Mouse (Mus musculus) ES-CJ7 (cell line): Measurements from ENCODE around the gene Apod.
A peak's percentile ranks its signal among the peaks of the same experiment; 100 is the strongest.

Experiments used
- DNase-seq: peaks from one replicate; pipeline ENCODE4 v3.0.0; 2011; ENCODE audit warnings: low read depth, low spot score

The Apod gene

DNA sequence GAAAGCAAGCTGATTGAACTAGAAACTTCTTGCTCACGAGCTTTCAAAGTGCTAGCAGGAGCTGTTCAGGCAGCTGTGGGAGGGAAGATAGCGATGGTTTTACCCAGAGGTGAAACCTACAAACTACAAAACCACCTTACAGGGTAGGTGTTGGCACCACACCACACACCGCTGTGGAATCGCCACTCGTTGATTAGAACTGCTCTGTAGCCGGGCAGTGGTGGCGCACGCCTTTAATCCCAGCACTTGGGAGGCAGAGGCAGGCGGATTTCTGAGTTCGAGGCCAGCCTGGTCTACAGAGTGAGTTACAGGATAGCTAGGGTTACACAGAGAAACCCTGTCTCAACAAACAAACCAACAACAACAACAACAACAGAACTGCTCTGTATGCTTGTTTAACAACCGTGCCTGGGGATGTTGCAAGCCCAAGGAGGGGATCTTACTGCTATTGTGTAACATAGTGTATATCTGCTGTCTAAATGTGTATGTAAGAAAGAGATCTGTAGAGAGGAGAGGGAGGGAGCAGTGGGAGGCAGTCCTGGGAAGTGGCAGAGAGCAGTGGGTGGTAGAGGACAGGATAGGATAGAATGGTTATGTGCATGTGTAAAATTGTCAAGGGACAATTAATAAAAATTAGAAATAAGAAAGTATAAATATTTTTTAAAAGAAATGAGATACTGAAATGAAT is 27.7 kb downstream of the Apod start:
- no peak for DNase-seq

DNA sequence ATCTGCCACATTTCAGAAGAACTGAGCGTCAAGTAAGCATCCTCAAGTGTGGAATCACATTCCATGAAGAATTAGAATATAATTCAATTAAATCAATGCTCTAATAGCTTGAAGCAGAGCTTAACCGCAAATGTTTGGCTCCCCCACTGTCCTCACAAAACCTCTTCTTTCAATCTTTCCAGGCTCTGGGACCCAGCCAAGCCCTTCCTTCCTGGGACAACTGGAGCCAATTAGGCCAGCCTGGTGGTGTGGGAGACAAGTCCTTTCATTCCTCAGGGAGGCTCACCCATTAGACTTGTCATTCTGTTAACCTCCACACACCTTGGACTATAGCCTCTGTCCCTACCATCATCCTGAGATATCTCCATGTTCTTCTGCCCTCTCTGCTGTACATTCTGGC is 32.6 kb downstream of the Apod start:
- DNase-seq, result no peak

DNA sequence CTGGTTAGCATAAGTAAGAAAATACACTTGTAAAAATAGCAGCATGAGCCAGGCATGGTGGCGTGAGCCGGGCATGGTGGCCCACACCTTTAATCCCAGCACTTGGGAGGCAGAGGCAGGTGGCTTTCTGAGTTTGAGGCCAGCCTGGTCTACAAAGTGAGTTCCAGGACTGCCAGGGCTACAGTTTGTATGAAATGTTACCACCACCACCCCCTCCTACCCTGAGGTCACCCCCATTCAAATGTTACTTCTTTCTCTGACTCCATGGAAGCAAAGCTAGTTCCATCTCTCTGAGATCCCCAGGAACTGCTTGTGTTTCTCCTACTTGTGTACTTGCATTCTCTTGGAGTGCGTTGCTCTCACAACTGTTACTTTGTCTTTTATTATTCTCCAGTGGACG is 34.4 kb downstream of the Apod start:
- no peak for DNase-seq

DNA sequence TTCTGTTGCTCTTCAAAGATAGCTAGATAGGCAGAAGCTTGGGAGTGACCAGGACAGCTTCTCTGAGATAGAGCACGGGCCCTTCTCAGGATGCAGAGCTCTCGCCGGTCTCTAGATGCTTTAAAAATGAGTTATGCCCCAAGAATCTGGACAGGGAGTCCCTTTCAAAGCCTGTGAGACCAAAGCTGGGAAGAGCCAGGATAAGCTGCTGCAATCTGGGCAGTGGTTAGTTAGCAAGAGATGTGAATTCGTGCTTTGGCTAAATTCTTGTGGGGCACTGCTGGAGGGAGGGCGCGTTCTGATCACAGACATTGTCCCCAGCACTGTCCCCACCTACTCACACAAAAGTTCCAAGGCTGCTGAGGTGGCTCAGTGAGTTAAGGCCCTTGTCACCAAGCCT is 36.0 kb downstream of the Apod start:
- no peak for DNase-seq

DNA sequence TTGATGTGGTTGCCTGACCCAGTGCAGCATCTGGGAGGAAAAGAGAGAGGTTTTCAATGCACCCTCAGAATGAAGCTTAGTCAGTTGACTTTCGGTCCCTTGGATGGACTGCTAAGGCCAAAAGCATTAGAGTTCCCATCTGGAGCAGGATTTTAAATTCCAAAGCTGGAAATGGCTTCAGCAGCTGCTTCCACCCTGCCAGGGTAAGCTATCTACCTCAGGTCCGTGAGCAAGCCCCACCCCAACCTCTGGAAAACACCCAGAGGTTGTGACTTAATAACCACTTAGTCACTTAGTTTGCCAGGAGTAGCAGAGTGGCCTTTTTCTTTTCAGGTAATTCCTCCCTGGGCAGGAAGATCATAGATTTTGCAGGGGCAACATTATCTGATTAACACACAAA is 36.5 kb downstream of the Apod start:
- DNase-seq, result no peak

DNA sequence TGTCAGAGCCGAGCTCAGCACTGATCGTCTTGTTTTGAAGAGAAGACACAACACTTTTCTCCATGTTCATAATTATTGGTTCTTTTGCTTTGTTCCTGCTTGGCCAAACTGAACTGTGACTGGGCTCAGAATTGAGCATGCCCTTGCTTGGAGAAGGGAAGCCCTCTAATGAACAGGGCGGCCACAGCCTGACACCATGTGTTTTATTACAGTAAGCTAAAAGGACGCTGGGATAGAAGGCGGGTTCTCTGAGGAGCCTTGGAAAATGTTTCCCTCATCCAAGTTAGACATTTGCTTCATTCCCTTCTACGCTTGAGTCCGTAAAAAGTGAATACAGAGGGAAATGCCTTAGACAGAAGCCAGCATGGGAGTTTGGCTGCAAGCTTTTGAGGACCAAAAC is 37.6 kb downstream of the Apod start:
- DNase-seq, result no peak

DNA sequence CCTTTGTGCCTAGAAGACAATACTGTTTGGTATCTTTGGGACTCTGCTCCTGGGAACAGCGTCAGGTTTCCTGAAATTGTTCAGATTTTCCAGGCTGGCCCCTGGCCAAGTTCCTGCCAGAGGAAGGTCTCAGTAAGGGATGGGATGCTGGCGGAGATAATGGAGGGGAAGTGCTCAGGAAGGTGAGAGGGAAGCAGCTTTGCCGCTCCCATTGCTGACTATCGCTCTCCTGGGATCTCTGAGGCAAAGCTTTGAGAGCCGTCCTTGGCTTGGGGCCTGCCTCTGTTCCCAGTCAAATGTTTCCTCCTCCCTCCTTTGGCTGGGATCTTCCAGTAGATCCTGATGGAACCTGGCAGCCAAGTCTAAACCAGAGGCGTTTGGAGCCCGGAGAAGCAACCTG is 38.1 kb downstream of the Apod start:
- DNase-seq, result no peak

DNA sequence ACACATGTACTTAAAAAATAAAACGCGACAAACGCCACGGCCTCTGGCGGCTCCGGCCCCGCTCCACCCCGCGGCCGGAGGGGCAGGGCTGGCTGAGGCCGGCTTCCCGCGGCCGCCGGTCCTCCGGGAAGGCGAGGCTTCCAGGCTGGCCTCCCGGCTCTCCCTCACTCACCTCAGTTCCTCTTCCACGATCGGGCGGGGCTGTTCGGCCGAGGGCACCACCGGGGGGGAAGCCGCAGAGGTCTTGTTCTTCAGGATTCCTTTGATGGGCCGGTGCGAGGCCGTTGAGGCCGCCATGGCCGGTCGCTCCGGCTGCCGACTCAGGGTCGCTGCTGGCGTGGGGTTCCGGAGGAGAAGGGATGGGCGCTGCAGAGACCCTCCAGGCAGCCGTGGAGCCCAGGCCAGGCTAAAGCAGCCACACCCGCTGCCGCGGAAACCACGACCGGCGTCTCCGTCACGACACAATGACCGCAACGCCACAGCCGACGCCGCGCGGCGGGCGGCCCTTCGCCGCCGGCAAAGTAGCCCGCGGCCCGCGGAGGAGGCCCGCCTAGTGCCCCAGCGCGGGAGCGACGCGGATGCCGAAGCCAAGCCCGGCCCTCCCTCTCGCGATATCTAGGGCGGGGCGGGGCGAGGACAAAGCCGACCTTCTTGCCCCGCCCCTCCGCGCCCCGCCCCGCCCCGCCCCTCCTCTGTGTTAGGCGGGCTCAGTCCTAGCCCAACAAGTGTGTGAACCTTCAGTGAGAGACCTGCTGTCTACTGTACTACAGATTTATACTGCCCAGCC is 39.7 kb downstream of the Apod start, which contains the start of gene Ppp1r2:
Ppp1r2 (minus strand) TSS at position 604 of the 787 bp plus-strand sequence.
- peak; percentile 87 for DNase-seq

DNA sequence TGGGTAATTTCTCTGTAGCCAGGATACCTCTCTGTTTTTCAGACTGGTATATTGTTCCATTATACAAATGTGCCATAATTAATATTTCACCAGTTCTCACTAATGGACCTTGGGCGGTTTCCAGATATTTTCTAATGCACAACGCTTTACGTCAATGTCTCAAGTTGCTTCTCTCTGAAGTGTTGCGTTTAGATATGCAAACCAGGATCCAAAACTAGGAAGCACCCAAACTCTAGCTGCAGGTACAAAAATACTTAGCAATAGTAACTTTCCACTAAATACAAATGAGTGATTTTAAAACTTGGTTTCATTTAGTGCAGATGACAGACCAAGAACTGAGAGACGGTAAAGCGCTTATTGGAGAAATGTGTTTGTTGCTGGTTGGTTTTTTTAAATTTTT is 40.5 kb downstream of the Apod start:
- DNase-seq, result no peak

DNA sequence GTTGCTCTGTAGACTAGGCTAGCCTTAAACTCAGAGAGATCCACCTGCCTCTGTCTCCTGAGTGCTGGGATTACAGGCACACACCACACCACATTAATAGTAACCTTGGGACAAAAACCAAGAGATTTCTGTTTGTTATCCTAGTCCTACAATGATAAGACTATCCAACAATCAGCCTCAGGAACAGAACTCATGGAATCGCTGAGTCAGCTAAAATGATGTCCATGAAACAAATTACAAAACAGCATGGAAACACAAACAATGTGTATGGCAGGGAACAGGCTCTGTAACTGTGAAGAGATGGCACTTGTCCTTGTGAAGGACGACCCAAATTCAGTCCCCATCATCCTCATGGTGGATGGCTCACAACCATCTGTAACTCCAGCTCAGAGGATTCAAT is 47.9 kb downstream of the Apod start:
- DNase-seq, result no peak

DNA sequence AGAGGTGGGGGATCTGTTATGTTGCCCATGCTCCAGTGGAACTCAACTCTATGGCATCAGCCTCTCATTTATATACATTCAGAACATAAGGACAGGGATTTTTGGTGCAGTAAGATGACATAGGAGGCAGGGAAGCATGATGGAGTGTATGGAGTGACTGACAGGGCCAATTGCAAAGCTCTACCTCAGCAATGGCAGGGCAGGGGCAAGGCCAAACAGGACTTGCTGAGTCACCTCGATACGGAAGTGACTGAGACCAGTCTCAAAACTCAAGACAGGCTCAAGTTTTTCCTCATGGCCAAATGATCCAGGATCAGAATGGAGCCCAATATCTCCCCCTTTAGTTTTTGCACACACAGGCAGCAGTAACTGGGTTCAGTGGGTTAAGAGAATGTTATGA is 58.5 kb downstream of the Apod start:
- peak; percentile 27 for DNase-seq

DNA sequence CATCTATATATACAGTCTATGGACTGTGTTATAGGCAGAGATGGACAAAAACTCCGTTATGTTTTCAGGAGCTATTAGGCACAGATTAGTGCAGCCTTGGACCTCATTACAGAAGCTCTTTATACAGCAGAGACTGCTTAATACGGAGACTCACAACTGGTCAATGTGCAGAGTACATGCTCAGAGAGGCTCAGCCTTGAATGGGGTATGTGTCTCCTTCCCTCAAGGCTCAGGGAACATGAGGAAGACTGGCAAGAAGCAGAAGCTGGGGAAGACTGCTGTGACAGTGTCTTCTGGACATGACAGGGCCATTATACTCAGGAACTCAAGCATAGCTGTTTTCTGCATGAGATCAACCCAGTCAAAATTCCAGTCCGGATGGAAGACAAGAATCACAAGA is 58.9 kb downstream of the Apod start:
- no peak for DNase-seq

DNA sequence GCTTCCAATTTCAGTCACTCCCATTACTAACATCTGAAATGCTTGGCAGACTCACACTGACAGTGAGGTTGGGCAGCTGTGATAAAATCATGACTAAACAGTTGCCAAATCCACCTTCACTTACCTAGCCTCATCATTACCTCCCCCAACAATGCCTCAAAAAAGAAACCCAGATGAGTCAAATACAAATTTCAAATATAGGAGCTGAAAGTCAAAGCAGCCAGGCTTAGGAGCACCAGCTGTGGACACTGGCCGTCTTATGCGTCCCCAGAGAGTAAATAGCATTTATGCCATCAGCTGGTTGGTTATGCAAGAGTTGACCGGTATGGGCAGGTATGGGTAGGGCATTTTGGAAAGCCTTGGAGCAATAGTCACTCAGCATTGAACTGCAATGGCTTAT is 65.2 kb downstream of the Apod start:
- no peak for DNase-seq

DNA sequence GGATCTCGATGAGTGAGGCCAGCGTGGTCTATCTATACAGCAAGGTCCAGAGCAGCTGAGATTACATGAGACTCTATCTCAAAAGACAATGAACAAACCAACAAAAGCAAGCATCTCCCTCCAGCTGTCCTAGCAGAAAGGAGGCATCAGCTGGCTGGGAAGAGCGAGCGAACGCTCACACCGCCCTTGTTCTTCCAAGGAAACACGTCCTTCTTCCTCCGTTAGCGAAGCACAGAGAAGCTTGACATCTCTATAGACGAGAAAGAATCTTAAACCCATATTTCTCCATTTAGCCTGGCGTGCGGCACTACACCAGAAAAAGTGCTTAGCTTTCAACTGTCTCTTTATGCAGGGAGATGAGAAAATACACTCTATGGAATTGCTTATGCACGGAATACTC is 65.9 kb downstream of the Apod start:
- DNase-seq, result no peak

DNA sequence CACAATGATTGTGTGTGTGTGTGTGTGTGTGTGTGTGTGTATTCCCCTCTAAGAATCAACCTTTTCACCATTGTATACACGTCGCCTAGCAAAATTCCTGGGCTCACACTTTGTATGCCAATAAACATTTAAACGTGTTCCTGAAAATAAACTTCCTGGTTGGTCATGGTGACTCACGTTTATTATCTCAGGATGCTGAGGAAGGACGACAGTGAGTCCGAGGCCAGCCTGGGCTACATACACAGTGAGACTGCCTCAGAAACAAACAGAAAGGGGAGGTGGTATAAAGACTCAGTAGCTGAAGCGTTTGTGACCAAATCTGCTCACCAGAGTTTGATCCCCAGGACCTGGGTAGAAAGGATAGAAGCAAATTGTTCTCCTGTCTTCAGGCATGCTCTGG is 67.2 kb downstream of the Apod start:
- no peak for DNase-seq
